Mouse (Mus musculus): ENCODE results near the gene Olfr592.
"Not testable (repeated sequence)": the region's sequence is repeated elsewhere in the genome, so short reads cannot be mapped to it uniquely, and the experiment has no call there.

Olfr592 gene

DNA sequence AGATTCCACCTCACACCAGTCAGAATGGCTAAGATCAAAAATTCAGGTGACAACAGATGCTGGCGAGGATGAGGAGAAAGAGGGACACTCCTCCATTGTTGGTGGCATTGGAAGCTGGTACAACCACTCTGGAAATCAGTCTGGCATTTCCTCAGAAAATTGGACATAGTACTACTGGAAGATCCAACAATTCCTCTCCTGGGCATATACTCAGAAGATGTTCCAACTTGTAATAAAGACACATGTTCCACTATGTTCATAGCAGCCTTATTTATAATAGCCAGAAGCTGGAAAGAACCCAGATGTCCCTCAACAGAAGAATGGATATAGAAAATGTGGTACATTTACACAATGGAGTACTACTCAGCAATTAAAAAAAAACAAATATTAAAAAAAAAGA is at the start of gene Olfr592:
Olfr592 (plus strand) TSS at position 301 of the 400 bp plus-strand sequence.
- not testable (repeated sequence) for H3K27me3 ChIP-seq (ENCODE audit: insufficient read depth, low read length); H3K36me3 ChIP-seq (ENCODE audit: insufficient read depth, low read length); H3K4me3 ChIP-seq (replicated peaks; ENCODE audit: low read length); H3K4me1 ChIP-seq (replicated peaks; ENCODE audit: low read depth, low read length)
- H3K9me3 ChIP-seq (ENCODE audit: low read length), result peaks cover 25% of the 10 kb centered on the region

DNA sequence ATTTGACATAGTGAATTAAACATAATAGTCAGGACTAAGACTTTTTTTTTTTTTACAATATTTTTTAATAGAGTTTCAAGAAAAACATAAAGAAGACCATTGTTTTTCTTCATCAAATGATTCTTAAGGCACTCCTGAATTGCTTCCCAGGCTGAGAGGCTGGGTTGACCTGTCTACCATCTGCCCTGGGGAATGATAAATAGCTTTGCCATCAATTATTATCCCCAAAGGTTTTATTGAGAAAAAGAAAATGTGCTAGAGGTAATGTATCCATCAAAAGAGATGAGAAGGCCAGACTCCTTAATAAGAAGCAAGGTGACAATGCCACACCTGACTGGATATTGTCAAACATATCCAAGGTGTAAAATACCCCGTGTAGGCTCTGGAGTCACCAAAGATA is 44.0 kb upstream of the Olfr592 start, which contains the start of gene Olfr588-ps1:
Olfr588-ps1 (plus strand) TSS at position 301 of the 400 bp plus-strand sequence.
- H3K9me3 ChIP-seq (ENCODE audit: low read length), result no peaks in the 10 kb centered on the region
- H3K27me3 ChIP-seq (ENCODE audit: insufficient read depth, low read length), result no peaks in the 10 kb centered on the region
- TF ChIP-seq NANOG (IDR thresholded peaks at IDR 0.05; ENCODE audit: borderline replicate concordance, low read length) (no peak), POU5F1 (IDR thresholded peaks at IDR 0.05; ENCODE audit: borderline replicate concordance, low read length) (no peak), CTCF (conservative IDR thresholded peaks at IDR 0.05; ENCODE audit: low read length) (no peak)
- no peak within 1 kb of the TSS for H3K4me3 ChIP-seq (replicated peaks; ENCODE audit: low read length)
- H3K4me1 ChIP-seq (replicated peaks; ENCODE audit: low read depth, low read length), result no peaks in the 10 kb centered on the region
- H3K36me3 ChIP-seq (ENCODE audit: insufficient read depth, low read length), result no peaks in the 10 kb centered on the region

DNA sequence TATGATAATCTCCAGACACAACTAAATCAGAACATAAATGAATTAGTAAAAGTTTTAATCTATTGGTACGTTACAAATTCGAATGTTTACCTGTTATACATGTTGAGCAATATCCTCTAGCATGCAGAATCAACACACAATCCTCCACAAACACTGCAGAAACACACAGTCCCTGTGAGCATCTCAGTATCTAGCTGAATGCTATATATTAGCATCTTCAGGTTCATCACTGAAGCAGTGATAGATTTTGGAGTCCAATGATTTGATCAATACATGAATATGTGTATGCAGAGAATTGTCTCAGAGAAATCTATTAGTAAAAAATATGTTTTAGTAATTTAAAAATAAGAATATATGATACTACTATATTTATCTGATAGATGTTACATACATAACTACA is 28.3 kb upstream of the Olfr592 start, which contains the start of gene Olfr589:
Olfr589 (minus strand) TSS at position 101 of the 400 bp plus-strand sequence.
- Histone ChIP-seq H3K4me1 (replicated peaks; ENCODE audit: low read depth, low read length) (no peaks in the 10 kb centered on the region), H3K27me3 (ENCODE audit: insufficient read depth, low read length) (no peaks in the 10 kb centered on the region), H3K9me3 (ENCODE audit: low read length) (no peaks in the 10 kb centered on the region), H3K4me3 (replicated peaks; ENCODE audit: low read length) (no peak within 1 kb of the TSS), H3K36me3 (ENCODE audit: insufficient read depth, low read length) (no peaks in the 10 kb centered on the region)
- TF ChIP-seq CTCF (conservative IDR thresholded peaks at IDR 0.05; ENCODE audit: low read length) (no peak), NANOG (IDR thresholded peaks at IDR 0.05; ENCODE audit: borderline replicate concordance, low read length) (no peak), POU5F1 (IDR thresholded peaks at IDR 0.05; ENCODE audit: borderline replicate concordance, low read length) (no peak)

DNA sequence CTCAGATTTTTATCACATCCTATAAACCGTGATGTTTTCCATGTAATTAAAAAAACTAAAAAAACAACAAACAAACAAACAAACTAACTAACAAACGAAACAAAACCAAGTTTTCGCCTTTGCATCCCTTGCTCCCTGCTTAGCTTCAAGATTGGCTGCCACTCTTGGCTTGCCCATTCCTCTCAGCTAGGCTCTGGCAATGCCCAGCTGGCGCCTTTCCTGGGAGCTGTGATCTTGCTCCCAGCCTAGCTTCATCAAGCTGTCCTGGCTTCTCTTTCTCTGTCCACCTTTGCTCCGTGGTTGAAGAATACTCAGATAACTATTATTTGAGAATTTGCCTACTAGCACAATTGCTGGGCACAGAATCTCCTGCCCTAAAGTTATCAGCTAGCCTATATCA is 14.9 kb upstream of the Olfr592 start:
- no peaks in the 10 kb centered on the region for H3K27me3 ChIP-seq (ENCODE audit: insufficient read depth, low read length)
- H3K4me3 ChIP-seq (replicated peaks; ENCODE audit: low read length), result no peak overlapping the region
- no peaks in the 10 kb centered on the region for H3K9me3 ChIP-seq (ENCODE audit: low read length)
- TF ChIP-seq NANOG (IDR thresholded peaks at IDR 0.05; ENCODE audit: borderline replicate concordance, low read length) (no peak), CTCF (conservative IDR thresholded peaks at IDR 0.05; ENCODE audit: low read length) (no peak), POU5F1 (IDR thresholded peaks at IDR 0.05; ENCODE audit: borderline replicate concordance, low read length) (no peak)
- H3K4me1 ChIP-seq (replicated peaks; ENCODE audit: low read depth, low read length), result no peaks in the 10 kb centered on the region
- no peaks in the 10 kb centered on the region for H3K36me3 ChIP-seq (ENCODE audit: insufficient read depth, low read length)

DNA sequence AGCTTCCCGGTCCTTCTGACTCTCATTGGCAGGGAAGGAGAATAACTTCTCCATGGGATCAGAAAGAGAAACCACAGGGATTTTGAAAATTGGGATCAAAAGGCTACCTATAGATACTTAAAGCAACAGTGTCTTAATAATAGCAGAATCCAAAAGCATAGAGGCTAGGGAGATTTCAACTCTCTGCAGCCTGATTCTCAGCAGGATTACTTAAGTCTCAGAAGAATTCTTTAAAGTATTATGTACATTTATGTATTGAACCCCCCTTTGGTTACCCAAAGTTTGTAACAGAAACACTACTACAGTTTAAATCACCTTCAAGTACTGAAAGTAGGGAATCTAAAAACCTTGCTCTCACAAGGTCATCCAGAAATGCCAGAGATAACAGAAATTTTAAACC is 6.4 kb upstream of the Olfr592 start, which contains the start of gene Olfr591:
Olfr591 (minus strand) TSS at position 101 of the 400 bp plus-strand sequence.
- TF ChIP-seq CTCF (conservative IDR thresholded peaks at IDR 0.05; ENCODE audit: low read length) (no peak), NANOG (IDR thresholded peaks at IDR 0.05; ENCODE audit: borderline replicate concordance, low read length) (no peak), POU5F1 (IDR thresholded peaks at IDR 0.05; ENCODE audit: borderline replicate concordance, low read length) (no peak)
- Histone ChIP-seq H3K4me3 (replicated peaks; ENCODE audit: low read length) (no peak within 1 kb of the TSS), H3K4me1 (replicated peaks; ENCODE audit: low read depth, low read length) (no peaks in the 10 kb centered on the region), H3K9me3 (ENCODE audit: low read length) (peaks cover 22% of the 10 kb centered on the region), H3K27me3 (ENCODE audit: insufficient read depth, low read length) (no peaks in the 10 kb centered on the region), H3K36me3 (ENCODE audit: insufficient read depth, low read length) (no peaks in the 10 kb centered on the region)

DNA sequence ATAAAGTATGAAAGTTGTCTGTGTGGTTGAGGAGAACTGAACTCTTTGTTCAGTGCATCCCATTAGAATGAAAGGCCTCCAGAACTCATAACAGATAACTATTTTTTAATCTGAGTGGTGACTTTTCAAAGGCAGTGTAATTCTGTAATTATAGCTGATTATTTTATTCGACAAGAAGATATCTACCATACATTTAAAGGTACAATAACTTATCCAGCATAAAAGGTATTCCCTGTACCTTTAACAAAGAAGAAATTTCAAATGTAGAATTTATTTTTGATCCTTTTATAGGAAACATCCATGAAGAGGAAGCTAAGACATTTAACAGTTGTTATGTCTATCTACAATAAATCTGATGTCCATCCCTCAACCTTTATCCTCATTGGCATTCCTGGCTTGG is 27.0 kb downstream of the Olfr592 start, which contains the start of gene Olfr593:
Olfr593 (plus strand) TSS at position 301 of the 400 bp plus-strand sequence.
- H3K36me3 ChIP-seq (ENCODE audit: insufficient read depth, low read length), result no peaks in the 10 kb centered on the region

DNA sequence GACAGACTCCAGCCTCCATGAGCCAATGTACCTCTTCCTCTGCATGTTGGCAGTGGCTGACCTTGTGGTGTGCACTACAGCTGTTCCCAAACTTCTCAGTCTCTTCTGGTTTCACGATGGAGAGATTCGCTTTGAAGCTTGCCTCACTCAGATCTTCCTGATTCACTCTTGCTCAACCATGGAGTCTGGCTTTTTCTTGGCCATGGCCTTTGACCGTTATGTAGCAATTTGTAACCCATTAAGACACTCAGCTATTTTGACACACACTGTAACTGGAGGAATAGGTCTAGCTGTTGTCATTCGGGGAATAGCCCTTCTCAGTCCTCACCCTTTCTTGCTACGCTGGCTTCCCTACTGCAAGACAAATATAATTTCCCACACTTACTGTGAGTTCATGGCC is 27.4 kb downstream of the Olfr592 start:
- H3K27me3 ChIP-seq (ENCODE audit: insufficient read depth, low read length); H3K4me3 ChIP-seq (replicated peaks; ENCODE audit: low read length); H3K4me1 ChIP-seq (replicated peaks; ENCODE audit: low read depth, low read length); H3K9me3 ChIP-seq (ENCODE audit: low read length); H3K36me3 ChIP-seq (ENCODE audit: insufficient read depth, low read length): not testable (repeated sequence)

More for the DNA sequence above, 27.0 kb downstream of the Olfr592 start, which contains the start of gene Olfr593:
- Histone ChIP-seq H3K9me3 (ENCODE audit: low read length) (no peaks in the 10 kb centered on the region), H3K27me3 (ENCODE audit: insufficient read depth, low read length) (no peaks in the 10 kb centered on the region), H3K4me3 (replicated peaks; ENCODE audit: low read length) (no peak within 1 kb of the TSS), H3K4me1 (replicated peaks; ENCODE audit: low read depth, low read length) (no peaks in the 10 kb centered on the region)
- TF ChIP-seq NANOG (IDR thresholded peaks at IDR 0.05; ENCODE audit: borderline replicate concordance, low read length), result no peak
- no peak for TF ChIP-seq CTCF (conservative IDR thresholded peaks at IDR 0.05; ENCODE audit: low read length)
- no peak for TF ChIP-seq POU5F1 (IDR thresholded peaks at IDR 0.05; ENCODE audit: borderline replicate concordance, low read length)

DNA sequence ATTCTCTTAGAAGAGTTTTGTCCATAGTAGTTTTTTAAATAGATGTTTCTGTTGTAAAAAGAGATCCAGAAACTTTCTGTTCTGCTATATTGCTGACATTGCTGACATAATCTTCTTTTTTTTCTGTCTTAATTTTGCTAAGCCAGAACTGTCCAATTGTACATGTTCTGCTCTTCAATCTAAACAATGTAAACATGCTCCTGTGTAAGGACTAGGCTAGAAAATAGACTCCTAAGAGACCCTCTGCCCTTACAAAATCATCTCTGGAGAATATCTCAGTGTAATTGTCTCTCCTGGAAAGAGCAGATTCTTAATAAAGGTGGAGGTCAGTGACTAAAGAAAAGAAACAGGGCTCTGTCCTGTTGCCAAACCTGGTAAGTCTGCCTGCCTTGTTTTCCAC is 32.1 kb downstream of the Olfr592 start, which contains the start of gene Olfr594:
Olfr594 (plus strand) TSS at position 301 of the 400 bp plus-strand sequence.
- Histone ChIP-seq H3K4me3 (replicated peaks; ENCODE audit: low read length) (no peak within 1 kb of the TSS), H3K27me3 (ENCODE audit: insufficient read depth, low read length) (no peaks in the 10 kb centered on the region), H3K9me3 (ENCODE audit: low read length) (no peaks in the 10 kb centered on the region), H3K36me3 (ENCODE audit: insufficient read depth, low read length) (no peaks in the 10 kb centered on the region), H3K4me1 (replicated peaks; ENCODE audit: low read depth, low read length) (no peaks in the 10 kb centered on the region)
- TF ChIP-seq POU5F1 (IDR thresholded peaks at IDR 0.05; ENCODE audit: borderline replicate concordance, low read length) (no peak), NANOG (IDR thresholded peaks at IDR 0.05; ENCODE audit: borderline replicate concordance, low read length) (no peak), CTCF (conservative IDR thresholded peaks at IDR 0.05; ENCODE audit: low read length) (no peak)

All from E14TG2a.4 (cell line).